Mouse (Mus musculus) CH12.LX (cell line): ENCODE measurements at regions not wholly inside any gene's neighbourhood (a gene's known extent, or its start where the extent isn't known, plus 50 kb on each side); places are given as distances from the start of the nearest gene placed in this dataset.

Source experiments
- DNase-seq: peaks from one replicate; pipeline ENCODE4 v3.0.0-alpha.2; 2013; ENCODE audit errors: extremely low read depth
- H3K27ac ChIP-seq: 2 replicates; pipeline ENCODE4 v1.5.1; 2012; ENCODE audit warnings: low read depth, mild to moderate bottlenecking, control low read depth, moderate library complexity; ENCODE audit not compliant: insufficient read depth
- H3K27me3 ChIP-seq: replicated peaks from 2 replicates; pipeline ENCODE3; 2012; ENCODE audit warnings: inconsistent platforms
- H3K36me3 ChIP-seq, 2 experiments: replicated peaks in 1 of 2; 2 replicates each; pipeline versions ENCODE3 to v1.6.1; 2012; ENCODE audit warnings: inconsistent platforms in 1 of 2, low read length in 1 of 2, mild to moderate bottlenecking in 1 of 2, mixed read lengths in 1 of 2, moderate library complexity in 1 of 2; ENCODE audit not compliant: control insufficient read depth in 1 of 2, insufficient read depth in 1 of 2
- H3K4me1 ChIP-seq, 2 experiments: 2 replicates each; pipeline ENCODE4 v1.6.1; 2012; ENCODE audit warnings: inconsistent platforms in 1 of 2, moderate library complexity in 1 of 2; ENCODE audit not compliant: insufficient read depth in 2 of 2, control insufficient read depth in 1 of 2
- H3K4me2 ChIP-seq: 2 replicates; pipeline ENCODE4 v1.6.1; 2012; ENCODE audit warnings: low read depth, mild to moderate bottlenecking, control low read depth; ENCODE audit not compliant: poor library complexity, insufficient read depth, severe bottlenecking
- H3K4me3 ChIP-seq, 3 experiments: fragments of 150-350 bp in 1 of 3; sonication (generic) in 1 of 3; replicated peaks in 1 of 3; 2 replicates each; pipeline versions ENCODE3 to v1.5.1; 2011 to 2012; ENCODE audit warnings: low read depth in 2 of 3, low read length in 2 of 3, mild to moderate bottlenecking in 2 of 3, moderate library complexity in 2 of 3, control low read depth in 1 of 3, improper control_type of control experiment in 1 of 3, inconsistent platforms in 1 of 3, mixed read lengths in 1 of 3; ENCODE audit not compliant: poor library complexity in 1 of 3
- H3K79me2 ChIP-seq: replicated peaks from 2 replicates; pipeline ENCODE4 v1.6.1; 2012; ENCODE audit warnings: mild to moderate bottlenecking, moderate library complexity; ENCODE audit not compliant: control insufficient read depth, poor library complexity, insufficient read depth, severe bottlenecking; ENCODE audit errors: extremely low read depth
- H3K9ac ChIP-seq: 2 replicates; pipeline ENCODE4 v1.6.1; 2012; ENCODE audit warnings: low read depth, mild to moderate bottlenecking, control low read depth, moderate library complexity; ENCODE audit not compliant: insufficient read depth
- H3K9me3 ChIP-seq: replicated peaks from 2 replicates; pipeline ENCODE3; 2012; ENCODE audit warnings: low read length, inconsistent platforms, mixed read lengths
- E2F4 ChIP-seq: IDR thresholded peaks from 2 replicates; pipeline ENCODE4 v1.6.1; 2011; ENCODE audit warnings: low read depth, low read length, improper control_type of control experiment; ENCODE audit not compliant: insufficient replicate concordance
- EP300 ChIP-seq: IDR thresholded peaks from 2 replicates; pipeline ENCODE4 v1.6.1; 2011; ENCODE audit warnings: low read length, improper control_type of control experiment
- GABPA ChIP-seq: IDR thresholded peaks from 2 replicates; pipeline ENCODE4 v1.6.1; 2012; ENCODE audit warnings: low read depth, low read length, improper control_type of control experiment, inconsistent platforms; ENCODE audit not compliant: insufficient replicate concordance
- HCFC1 ChIP-seq: IDR thresholded peaks from 2 replicates; pipeline ENCODE4 v1.6.1; 2012; ENCODE audit warnings: low read depth, mild to moderate bottlenecking, inconsistent platforms, low read length, improper control_type of control experiment
- JUND ChIP-seq: conservative IDR thresholded peaks from 2 replicates; pipeline ENCODE4 v1.6.1; 2011; ENCODE audit warnings: low read depth, low read length, improper control_type of control experiment
- KAT2A ChIP-seq: IDR thresholded peaks from 2 replicates; pipeline ENCODE4 v1.6.1; 2012; ENCODE audit warnings: low read length, improper control_type of control experiment, inconsistent platforms; ENCODE audit not compliant: insufficient replicate concordance
- MAZ ChIP-seq: IDR thresholded peaks from 2 replicates; pipeline ENCODE4 v1.6.1; 2012; ENCODE audit warnings: low read depth, mild to moderate bottlenecking, inconsistent platforms, low read length, improper control_type of control experiment, moderate library complexity
- MXI1 ChIP-seq: IDR thresholded peaks from 2 replicates; pipeline ENCODE4 v1.6.1; 2011; ENCODE audit warnings: mild to moderate bottlenecking, low read depth, low read length, improper control_type of control experiment
- MYC ChIP-seq: IDR thresholded peaks from 2 replicates; pipeline ENCODE4 v1.6.1; 2011; ENCODE audit warnings: low read depth, mild to moderate bottlenecking, improper control_type of control experiment, low read length
- NELFE ChIP-seq: IDR thresholded peaks from 2 replicates; pipeline ENCODE4 v1.6.1; 2011; ENCODE audit warnings: low read depth, low read length, improper control_type of control experiment
- POLR2A ChIP-seq: IDR thresholded peaks from 2 replicates; pipeline ENCODE4 v1.6.1; 2011; ENCODE audit warnings: low read depth, mild to moderate bottlenecking, improper control_type of control experiment, low read length
- RAD21 ChIP-seq: IDR thresholded peaks from 2 replicates; pipeline ENCODE4 v1.6.1; 2011; ENCODE audit warnings: low read depth, mild to moderate bottlenecking, low read length, improper control_type of control experiment, moderate library complexity
- RCOR1 ChIP-seq: conservative IDR thresholded peaks from 2 replicates; pipeline ENCODE4 v1.6.1; 2012; ENCODE audit warnings: low read depth, mild to moderate bottlenecking, inconsistent platforms, low read length, improper control_type of control experiment
- TCF12 ChIP-seq: IDR thresholded peaks from 2 replicates; pipeline ENCODE4 v1.6.1; 2014; ENCODE audit warnings: low read depth, mild to moderate bottlenecking, inconsistent platforms, low read length, improper control_type of control experiment
- ZC3H11A ChIP-seq: IDR thresholded peaks from 2 replicates; pipeline ENCODE4 v1.6.1; 2012; ENCODE audit warnings: low read depth, mild to moderate bottlenecking, inconsistent platforms, low read length, improper control_type of control experiment
- ZKSCAN1 ChIP-seq: IDR thresholded peaks from 2 replicates; pipeline ENCODE4 v1.6.1; 2012; ENCODE audit warnings: low read depth, inconsistent platforms, low read length, improper control_type of control experiment, borderline replicate concordance
- ZMIZ1 ChIP-seq: IDR thresholded peaks from 2 replicates; pipeline ENCODE4 v1.6.1; 2012; ENCODE audit warnings: low read depth, mild to moderate bottlenecking, inconsistent platforms, low read length, improper control_type of control experiment
- dilution Hi-C: fragments of 300-500 bp; cut with MboI; formaldehyde crosslinking; loops from 2 replicates; pipeline ENCODE4 v1.14.3; 2020; ENCODE audit warnings: low sequenced_read_pairs; ENCODE audit not compliant: extremely low pct_unique_long_range_greater_than_20kb, extremely low pct_ligation_motif_present
- in situ Hi-C: fragments of 300-500 bp; cut with MboI; formaldehyde crosslinking; loops from 3 replicates; pipeline ENCODE4 v1.14.3; 2019; ENCODE audit warnings: low sequenced_read_pairs, low pct_ligation_motif_present, low pct_unique_long_range_greater_than_20kb, mixed read lengths

GRCm38 (mm10) chr14:8993421-8993820, 327.4 kb upstream of the 4930452B06Rik start:
- Histone ChIP-seq H3K4me2 (no peak overlapping the region), H3K4me3 (no peak overlapping the region), H3K36me3 (no peaks in the 10 kb centered on the region), H3K9ac (no peak overlapping the region), H3K4me1 (no peaks in the 10 kb centered on the region), H3K9me3 (no peaks in the 10 kb centered on the region), H3K79me2 (no peaks in the 10 kb centered on the region), H3K27me3 (no peaks in the 10 kb centered on the region), H3K27ac (no peak overlapping the region)
- TF ChIP-seq EP300 (no peak), HCFC1 (no peak), ZKSCAN1 (no peak), JUND (no peak), MAZ (no peak), GABPA (no peak), MXI1 (no peak), NELFE (no peak)
- in situ Hi-C loops = no loop called here
- dilution Hi-C loops = no loop called here
- no peak for DNase-seq

DNA sequence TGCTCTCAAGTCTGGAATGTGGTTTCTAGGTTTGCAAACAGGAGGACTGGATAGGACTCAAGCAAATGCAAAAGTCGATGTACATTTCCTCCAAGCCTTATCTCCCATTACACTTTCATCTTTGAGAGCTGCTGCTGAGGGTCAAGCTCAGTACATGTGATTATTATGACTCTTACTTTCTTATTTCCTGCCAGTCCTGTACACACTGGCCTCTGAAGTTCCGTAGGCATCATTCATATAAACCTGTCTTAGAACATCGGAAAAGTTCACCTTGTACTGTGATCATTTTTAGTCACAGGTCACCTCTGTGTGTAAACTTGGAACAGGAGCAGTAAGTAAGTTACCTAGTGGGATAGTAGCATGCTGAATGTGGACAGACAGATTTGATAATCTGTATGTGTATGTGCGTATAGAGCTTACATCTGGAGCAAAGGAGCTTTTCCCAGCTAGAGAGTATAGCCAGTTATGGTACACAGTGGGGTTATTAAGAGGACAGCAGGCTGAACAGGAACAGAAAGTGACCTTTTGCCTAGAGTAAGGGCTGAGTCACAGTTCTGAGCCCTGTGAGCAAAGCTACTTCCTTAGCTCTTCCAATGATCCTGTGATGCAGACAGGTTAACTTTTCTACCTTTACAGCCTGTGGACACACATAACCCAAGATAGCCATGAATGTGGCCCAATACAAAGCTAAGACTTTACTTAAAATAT, 319.2 kb upstream of the 4930452B06Rik start:
- in situ Hi-C loops = no loop called here
- DNase-seq = no peak
- Histone ChIP-seq H3K9ac (no peak overlapping the region), H3K27me3 (no peaks in the 10 kb centered on the region)
- dilution Hi-C loops = no loop called here
- TF ChIP-seq HCFC1 (no peak), RAD21 (no peak), ZC3H11A (no peak), TCF12 (no peak), E2F4 (no peak), ZMIZ1 (no peak), KAT2A (no peak), RCOR1 (no peak), MAZ (no peak), MYC (no peak), POLR2A (no peak)
- TF ChIP-seq, all 38 proteins: peak for 0
- Histone ChIP-seq H3K4me2 (no peak overlapping the region), H3K36me3 (no peaks in the 10 kb centered on the region), H3K9me3 (no peaks in the 10 kb centered on the region), H3K4me1 (peaks cover 0 to 4% of the 10 kb centered on the region in 2 experiments; a peak in 1 of 4 replicates), H3K27ac (no peak overlapping the region), H3K4me3 (no peak overlapping the region), H3K79me2 (no peaks in the 10 kb centered on the region)
